Mouse (Mus musculus): ENCODE results near the gene Cenpt.
"Not testable (repeated sequence)": the region's sequence is repeated elsewhere in the genome, so short reads cannot be mapped to it uniquely, and the experiment has no call there.

Gene Cenpt

DNA sequence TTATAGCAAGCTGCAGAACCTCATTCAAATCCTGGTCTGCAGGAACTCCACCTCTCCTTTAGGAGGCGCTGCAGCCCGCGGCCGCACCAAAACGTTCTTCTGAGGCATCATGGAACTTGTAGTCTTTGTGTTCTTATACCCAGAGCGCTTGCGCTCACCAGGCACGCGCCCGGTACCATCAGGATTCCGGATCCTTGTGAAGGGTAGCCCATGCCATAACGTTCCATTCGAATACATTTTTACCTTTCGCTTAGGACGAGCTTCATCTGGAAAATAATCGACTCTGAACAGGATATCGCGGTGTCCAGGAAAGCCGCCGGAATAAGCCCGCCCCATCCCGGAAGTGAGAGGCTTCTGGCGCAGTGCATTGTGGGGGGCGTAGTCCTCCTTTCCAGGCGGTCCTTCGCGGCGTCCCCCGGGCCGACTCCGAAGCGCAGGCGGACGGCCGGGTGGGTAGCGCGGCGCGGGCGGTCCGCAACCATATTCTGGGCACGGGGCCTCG lies 1.7 kb upstream of the Cenpt start, which contains the start of gene Thap11:
Gene Thap11 (plus strand): TSS at position 418 of the 502 bp plus-strand sequence.
- peak; percentile 85 to 86 for DNase-seq (ENCODE audit: low spot score in 2 of 2)

DNA sequence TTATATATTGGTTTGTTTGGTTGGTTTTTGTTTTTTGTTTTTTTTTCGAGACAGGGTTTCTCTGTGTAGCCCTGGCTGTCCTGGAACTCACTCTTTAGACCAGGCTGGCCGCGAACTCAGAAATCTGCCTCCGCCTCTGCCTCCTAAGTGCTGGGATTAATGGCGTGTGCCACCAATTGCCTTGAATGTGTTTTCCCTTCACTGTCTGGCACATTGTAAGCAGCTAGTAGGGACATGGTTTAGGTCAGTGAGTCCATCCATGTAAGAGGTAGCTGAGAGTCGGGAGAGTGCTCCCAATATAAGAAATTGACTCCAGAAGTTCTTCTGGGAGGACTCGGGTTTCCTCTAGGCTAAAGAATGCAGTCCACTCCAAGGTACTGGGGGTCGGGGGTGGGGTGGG lies 1.2 kb upstream of the Cenpt start:
- no peak for DNase-seq (ENCODE audit: low spot score in 2 of 2)

GRCm38 (mm10) chr8:105852146-105852729 lies 840 bp downstream of the Cenpt start:
- DNase-seq (ENCODE audit: low spot score in 2 of 2), result no peak

DNA sequence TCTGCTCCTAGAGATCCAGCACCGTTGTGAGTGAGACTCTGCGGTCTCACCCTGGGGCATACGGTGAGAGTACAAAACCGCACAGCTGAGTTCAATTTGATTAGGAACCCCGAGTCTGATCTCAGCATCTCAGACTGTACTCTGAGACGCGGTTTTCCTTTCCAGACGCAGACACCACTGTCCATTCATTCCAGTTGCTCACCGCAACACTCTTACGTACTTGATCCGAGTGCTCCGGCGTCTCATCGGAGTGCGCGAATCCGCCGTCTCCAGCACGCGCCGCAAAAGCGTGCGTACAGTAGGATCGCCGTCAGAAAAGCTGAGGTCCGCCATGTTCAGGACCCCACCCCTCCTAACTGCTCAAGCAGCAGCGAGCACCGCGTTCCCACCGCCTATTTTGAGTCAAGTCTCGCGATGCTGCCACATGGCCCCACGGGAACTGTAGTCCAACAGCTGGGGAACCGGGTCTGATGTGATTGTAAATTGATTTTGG lies 1.4 kb downstream of the Cenpt start:
- DNase-seq (ENCODE audit: low spot score in 2 of 2), result peak; percentile 86 to 89

- DNase-seq (ENCODE audit: low spot score in 2 of 2), result no peak
Observed at GRCm38 (mm10) chr8:105850611-105851010, 2.5 kb downstream of the Cenpt start.

DNA sequence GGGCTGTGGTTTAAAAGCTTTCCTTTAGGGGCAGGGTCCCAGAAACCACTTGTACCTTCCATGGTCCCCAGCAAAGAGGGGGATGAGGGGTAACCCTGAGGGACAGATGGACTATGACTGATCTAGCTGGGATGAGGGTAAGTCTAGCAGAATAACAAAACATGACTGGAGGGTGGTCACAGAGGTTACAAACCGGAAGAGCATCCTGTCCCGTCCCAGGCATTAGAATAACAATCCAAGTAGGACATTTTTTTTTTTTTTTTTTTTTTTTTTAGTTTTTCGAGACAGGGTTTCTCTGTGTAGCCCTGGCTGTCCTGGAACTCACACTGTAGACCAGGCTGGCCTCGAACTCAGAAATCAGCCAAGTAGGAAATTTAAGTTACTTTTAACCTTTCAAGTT lies 3.1 kb downstream of the Cenpt start:
- DNase-seq (ENCODE audit: low spot score in 2 of 2), result no peak

DNA sequence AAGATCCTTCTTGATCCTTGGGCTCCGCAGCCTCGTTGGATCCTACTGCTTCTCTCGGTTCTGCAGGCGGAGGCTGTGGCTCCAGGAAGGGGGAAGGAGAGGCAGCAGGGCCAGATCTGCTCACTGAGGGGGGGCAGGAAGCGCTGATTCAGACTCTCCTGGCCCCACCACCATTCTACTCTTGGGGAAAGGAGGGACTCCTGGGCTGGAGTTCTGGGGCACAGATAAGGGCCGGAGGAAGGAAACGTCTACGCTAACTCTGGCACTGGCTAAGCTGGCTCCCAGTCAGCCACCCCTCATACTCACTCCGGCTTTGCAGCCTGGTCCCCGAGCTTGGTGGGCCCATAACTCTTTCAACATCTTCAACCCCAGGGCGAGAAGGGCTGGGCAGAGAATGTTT lies 6.4 kb downstream of the Cenpt start:
- DNase-seq (ENCODE audit: low spot score in 2 of 2), result no peak

GRCm38 (mm10) chr8:105839209-105839608 lies 13.9 kb downstream of the Cenpt start:
- no peak for DNase-seq (ENCODE audit: low spot score in 2 of 2)

GRCm38 (mm10) chr8:105836991-105837390 lies 16.1 kb downstream of the Cenpt start:
- no peak for DNase-seq (ENCODE audit: low spot score in 2 of 2)

- DNase-seq (ENCODE audit: low spot score in 2 of 2), result peak; percentile 40 to 54
Observed at GRCm38 (mm10) chr8:105835318-105835717, 17.8 kb downstream of the Cenpt start.

DNA sequence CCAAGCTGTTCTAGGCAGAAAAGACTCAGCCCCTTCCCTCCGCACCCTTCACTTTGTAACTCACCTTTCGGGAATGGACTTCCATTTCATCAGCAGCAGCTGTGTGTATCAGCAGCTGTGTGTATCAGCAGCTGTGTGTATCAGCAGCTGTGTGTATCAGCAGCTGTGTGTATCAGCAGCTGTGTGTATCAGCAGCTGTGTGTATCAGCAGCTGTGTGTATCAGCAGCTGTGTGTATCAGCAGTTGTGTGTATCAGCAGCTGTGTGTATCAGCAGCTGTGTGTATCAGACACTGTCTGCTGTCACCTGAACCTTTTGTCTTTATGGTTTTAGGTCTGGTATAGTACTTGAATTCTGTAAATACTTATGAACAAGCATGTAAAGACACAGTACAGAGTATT lies 19.3 kb downstream of the Cenpt start:
- DNase-seq (ENCODE audit: low spot score in 2 of 2), result not testable (repeated sequence)

GRCm38 (mm10) chr8:105826861-105827848 lies 25.9 kb downstream of the Cenpt start, which contains the start of the genes Ranbp10 and Tsnaxip1:
TSS of gene Ranbp10 (minus strand) at chr8:105827350.
TSS of gene Tsnaxip1 (plus strand) at chr8:105827731.
- peak; percentile 97 to 98 for DNase-seq (ENCODE audit: low spot score in 2 of 2)

- DNase-seq (ENCODE audit: low spot score in 2 of 2), result no peak
Observed at GRCm38 (mm10) chr8:105826379-105826778, 26.7 kb downstream of the Cenpt start.

DNA sequence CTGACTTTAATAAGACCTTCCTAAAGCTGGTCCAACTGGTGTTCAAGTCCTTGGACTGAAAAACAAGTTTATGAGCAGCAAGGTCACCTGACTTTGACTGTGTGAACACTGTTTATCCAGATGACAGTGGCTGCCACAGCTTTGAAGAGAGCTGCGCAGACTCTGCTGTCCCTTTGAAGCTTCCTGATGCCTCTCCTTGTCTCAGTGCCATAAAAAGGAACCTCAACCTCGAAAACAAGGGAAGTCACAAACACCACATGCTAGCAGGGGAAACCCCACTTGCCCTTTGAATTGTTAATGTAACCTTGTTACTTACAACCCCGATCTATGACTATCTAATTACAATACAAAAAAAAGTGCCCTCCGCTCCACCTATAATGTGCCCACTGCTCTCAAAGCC lies 27.6 kb downstream of the Cenpt start:
- DNase-seq (ENCODE audit: low spot score in 2 of 2), result no peak

DNA sequence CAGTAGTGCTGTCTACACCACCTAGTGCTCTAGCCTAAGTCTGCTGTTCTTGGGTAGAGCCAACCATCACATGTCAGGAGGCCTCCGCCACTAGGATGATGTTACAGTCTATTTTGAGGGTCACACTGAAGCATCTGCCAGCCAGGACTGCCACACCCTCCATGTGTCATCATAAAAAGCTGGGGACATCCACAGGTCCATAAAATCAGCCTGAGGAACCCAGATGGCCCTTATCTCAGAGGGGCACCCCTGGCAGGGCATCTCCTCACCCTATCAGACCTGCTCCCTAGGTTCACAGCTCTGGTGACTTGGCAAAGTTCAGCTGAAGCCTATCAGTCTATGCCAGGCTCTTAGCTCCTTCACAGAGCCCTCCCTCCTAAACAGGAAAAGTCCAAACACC lies 32.2 kb downstream of the Cenpt start:
- DNase-seq (ENCODE audit: low spot score in 2 of 2), result no peak

- no peak for DNase-seq (ENCODE audit: low spot score in 2 of 2)
Observed at GRCm38 (mm10) chr8:105819659-105820058, 33.4 kb downstream of the Cenpt start.

DNA sequence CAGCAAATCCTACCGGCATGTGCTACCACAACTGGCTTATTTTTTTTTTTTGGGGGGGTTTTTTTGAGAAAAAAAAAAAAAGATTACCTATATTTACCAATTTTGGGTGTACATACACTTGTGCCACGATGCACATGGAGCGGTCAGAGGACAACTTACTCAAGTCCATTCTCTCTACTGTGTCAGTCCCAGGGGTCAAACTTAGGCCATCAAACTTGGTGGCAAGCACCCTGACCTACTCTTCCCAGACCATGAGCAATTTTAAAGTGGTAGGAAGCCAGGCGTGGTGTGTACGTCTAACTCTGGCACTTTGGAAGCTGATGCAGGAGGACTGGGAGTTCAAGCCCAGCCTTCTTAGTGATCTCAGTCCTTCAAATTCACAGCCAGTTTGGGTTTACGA lies 39.8 kb downstream of the Cenpt start:
- no peak for DNase-seq (ENCODE audit: low spot score in 2 of 2)

DNA sequence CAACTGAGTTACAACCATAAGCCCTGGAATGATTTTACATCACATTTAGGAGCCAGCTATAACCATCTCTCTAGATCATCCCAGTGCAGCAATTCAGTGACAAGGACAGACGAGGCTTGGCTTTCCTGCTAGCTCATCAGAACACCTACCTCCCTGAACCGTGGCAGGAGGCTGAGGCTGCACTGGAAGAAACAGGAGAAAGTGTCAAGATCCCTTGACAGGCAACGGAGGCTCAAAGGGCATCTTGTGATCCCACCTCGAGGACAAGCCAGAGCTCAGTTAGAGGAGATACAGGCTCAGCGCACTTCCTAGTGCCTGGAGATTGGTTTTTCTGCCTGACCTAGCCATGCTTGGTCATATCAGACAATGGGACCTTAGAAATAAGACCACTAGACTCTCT lies 40.6 kb downstream of the Cenpt start:
- DNase-seq (ENCODE audit: low spot score in 2 of 2), result no peak

DNA sequence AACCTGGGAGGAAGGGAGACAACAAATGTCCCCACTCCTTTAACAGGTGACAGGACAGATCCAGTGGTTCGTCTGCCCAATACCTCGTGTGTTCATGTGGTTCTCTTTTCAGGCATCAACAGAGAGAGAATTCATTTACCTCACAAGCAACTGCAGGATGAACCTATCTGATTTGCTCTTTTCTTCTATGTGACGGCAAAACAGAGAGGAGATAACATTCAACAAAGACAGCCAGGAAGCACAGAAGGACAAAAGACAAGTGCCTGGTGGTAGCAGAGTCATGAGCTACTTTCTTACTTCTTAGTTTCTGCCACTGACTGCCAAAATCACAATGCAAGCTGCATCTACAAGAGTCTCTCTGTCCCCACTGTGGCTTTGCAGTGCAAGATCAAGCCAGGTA lies 41.5 kb downstream of the Cenpt start:
- no peak for DNase-seq (ENCODE audit: low spot score in 2 of 2)

- DNase-seq (ENCODE audit: low spot score in 2 of 2), result no peak
Observed at GRCm38 (mm10) chr8:105811061-105811460, 42.0 kb downstream of the Cenpt start.

- DNase-seq (ENCODE audit: low spot score in 2 of 2), result no peak
Observed at GRCm38 (mm10) chr8:105810245-105810786, 42.8 kb downstream of the Cenpt start.

DNA sequence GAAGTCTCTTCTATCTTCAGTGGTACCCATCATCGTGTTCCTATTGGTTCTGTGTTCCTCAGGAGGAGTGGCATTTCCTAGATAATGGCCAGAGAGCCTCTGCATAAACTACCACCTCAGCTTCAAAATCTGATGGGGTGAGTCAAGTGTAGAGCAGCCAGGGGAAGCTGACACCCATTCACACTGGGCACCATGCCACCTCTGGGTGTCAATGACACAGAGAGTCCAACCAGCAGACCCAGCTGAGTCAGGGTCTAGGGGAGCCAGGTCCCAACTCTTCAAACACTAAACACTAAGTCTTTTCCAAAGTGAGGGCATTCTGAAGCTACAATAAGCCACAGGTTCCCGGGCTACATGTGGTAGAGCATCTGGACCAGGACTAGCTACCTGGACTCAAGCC lies 44.6 kb downstream of the Cenpt start:
- no peak for DNase-seq (ENCODE audit: low spot score in 2 of 2)
